Mouse (Mus musculus): Measurements from ENCODE around the gene Mcm10.

DNA sequence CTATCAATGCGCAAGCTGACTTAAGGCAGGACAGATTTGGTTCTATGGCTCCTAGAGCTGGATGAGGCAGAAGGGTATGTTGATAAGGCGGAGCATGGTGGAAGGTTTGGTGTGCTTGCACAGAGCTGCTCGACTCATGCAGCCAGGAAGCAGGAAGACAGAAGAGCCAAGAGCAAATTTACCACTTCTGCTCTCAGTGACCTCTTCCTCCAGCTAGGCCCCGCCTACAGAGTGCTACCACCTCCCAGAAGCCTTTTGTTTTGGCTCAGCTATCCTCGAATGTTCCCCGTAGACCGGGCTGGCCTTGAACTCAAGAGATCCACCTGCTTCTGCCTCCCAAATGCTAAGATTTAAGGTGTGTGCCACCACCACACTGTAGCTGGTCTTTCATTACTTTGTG is 2.0 kb upstream of the Mcm10 start:
- TF ChIP-seq CTCF (IDR thresholded peaks at IDR 0.05; ENCODE audit: insufficient read depth, low read depth, low read length), result no peak
- TF ChIP-seq POLR2A (IDR thresholded peaks at IDR 0.05; ENCODE audit: insufficient read depth, low read depth, low read length), result no peak
